Mouse (Mus musculus): ENCODE data around the gene Syce3. TPM values are rescaled to one million over a fixed set of nuclear protein-coding genes. Genes with fewer than 3 reads are reported as not detected.
A peak's percentile ranks its signal among the peaks of the same experiment; 100 is the strongest.

Gene Syce3
- polyA plus RNA-seq, 1 experiment: not detected

DNA sequence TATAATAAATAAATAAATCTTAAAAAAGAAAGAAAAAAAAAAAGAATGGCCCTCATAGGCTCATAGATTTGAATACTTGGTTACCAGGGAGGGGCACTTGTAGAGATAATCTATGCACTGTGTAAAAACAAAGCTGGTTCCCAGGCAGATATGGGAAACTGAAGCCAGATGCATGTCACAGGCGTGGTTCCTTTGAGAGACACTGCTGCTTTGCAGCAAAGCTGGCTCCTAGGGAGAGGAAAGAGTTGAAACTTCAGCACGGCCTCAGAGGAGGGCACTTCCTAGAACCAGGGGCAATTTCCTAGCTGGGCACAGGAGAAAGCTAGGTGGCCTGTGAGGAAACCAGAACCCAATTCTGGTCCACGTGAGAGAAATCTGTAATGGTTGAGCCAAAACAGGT, 23.8 kb upstream of the Syce3 start:
- Histone ChIP-seq H3K27ac (ENCODE audit: insufficient read depth, low read depth, low read length) (no peak overlapping the region), H3K4me1 (ENCODE audit: control insufficient read depth, insufficient read depth, low read length) (peaks cover 9% of the 10 kb centered on the region), H3K4me3 (ENCODE audit: insufficient read depth, low read length) (no peak overlapping the region)
- no peak for TF ChIP-seq POLR2A (IDR thresholded peaks at IDR 0.05; ENCODE audit: borderline replicate concordance, low read depth, low read length)

DNA sequence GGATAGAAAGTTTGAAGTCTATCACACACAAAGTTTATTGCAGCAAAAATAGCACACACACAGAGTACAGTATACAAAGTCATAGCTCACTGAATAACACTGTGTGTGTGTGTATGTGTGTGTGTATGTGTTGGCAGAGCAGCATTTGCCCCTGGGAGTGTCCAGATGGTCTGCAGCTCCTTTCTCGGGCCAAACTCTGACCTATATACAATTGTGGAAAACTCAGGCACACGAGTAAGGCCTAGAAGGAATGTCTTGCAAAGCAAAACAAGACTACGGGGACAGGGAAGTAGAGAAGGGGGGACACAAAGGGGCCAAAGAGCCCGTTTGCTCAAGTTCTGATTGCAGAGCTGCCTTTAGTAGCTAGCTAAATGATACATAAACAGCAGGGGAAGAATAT, 22.6 kb upstream of the Syce3 start:
- no peak overlapping the region for H3K4me3 ChIP-seq (ENCODE audit: insufficient read depth, low read length)
- no peak overlapping the region for H3K27ac ChIP-seq (ENCODE audit: insufficient read depth, low read depth, low read length)
- TF ChIP-seq POLR2A (IDR thresholded peaks at IDR 0.05; ENCODE audit: borderline replicate concordance, low read depth, low read length) (no peak), CTCF (IDR thresholded peaks at IDR 0.05; ENCODE audit: low read depth, low read length) (no peak)
- peaks cover 12% of the 10 kb centered on the region for H3K4me1 ChIP-seq (ENCODE audit: control insufficient read depth, insufficient read depth, low read length)

DNA sequence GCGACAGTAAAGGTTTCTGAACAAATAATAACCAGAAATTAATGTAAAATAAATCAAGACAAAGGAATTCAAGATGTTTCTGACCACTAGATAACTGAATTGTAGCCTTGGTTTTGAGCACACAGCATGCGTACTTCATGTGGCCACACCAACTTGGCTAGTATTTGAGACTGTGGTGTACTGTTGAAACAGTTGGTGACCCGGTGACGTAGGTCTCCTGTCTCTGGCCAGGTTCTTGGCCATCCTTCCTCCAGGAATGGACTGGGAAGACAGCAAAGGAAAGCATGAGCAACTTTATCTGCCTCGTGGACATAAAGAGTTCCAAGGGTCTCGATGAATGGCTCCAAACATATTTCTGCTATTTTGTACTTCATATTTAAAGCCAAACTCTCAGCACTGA, 21.5 kb upstream of the Syce3 start:
- H3K4me1 ChIP-seq (ENCODE audit: control insufficient read depth, insufficient read depth, low read length): peaks cover 24% of the 10 kb centered on the region
- TF ChIP-seq POLR2A (IDR thresholded peaks at IDR 0.05; ENCODE audit: borderline replicate concordance, low read depth, low read length) (no peak), CTCF (IDR thresholded peaks at IDR 0.05; ENCODE audit: low read depth, low read length) (no peak)
- no peak overlapping the region for H3K27ac ChIP-seq (ENCODE audit: insufficient read depth, low read depth, low read length)
- H3K4me3 ChIP-seq (ENCODE audit: insufficient read depth, low read length): no peak overlapping the region

DNA sequence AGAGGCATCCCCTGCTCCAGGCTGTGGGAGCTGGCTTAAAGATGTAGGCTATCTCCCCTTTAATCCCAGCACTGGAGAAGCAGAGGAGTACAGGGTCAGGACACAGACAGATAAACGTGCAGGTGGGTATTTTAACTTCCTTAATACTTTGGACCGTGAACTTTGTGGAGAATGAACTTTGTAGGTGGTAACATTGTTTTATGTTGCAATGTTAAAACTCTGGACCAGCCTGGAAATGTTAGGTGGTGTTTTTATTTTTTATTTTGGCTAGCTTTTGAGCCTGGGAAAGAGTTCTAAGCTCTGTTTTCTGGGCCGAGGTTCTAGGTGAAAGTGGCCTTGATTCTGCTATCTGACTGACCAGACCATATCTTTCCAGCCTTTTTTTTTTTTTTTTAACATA, 21.0 kb upstream of the Syce3 start:
- H3K27ac ChIP-seq (ENCODE audit: insufficient read depth, low read depth, low read length): no peak overlapping the region
- H3K4me1 ChIP-seq (ENCODE audit: control insufficient read depth, insufficient read depth, low read length): peaks cover 29% of the 10 kb centered on the region
- peak overlapping the region; percentile 36; the same call in 1 of the 2 replicates for H3K4me3 ChIP-seq (ENCODE audit: insufficient read depth, low read length)
- no peak for TF ChIP-seq POLR2A (IDR thresholded peaks at IDR 0.05; ENCODE audit: borderline replicate concordance, low read depth, low read length)
- no peak for TF ChIP-seq CTCF (IDR thresholded peaks at IDR 0.05; ENCODE audit: low read depth, low read length)

DNA sequence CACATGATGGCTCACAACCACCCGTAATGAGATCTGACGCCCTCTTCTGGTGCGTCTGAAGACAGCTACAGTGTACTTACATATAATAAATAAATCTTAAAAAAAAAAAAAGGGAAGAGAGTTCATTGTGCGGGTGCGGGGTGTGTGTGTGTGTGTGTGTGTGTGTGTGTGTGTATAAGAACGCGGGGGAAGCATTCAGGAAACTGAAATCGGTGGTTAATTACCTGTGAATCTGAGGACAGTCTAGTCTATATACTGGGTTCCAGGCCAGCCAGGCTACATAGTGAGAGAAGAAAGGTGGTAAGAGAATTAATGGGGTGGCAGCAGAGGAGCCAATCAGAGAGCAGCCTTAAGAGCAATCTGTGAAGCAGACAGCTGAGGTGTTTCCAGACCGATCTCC, 20.5 kb upstream of the Syce3 start:
- H3K4me3 ChIP-seq (ENCODE audit: insufficient read depth, low read length): peak overlapping the region; percentile 63; the same call in 1 of the 2 replicates
- H3K4me1 ChIP-seq (ENCODE audit: control insufficient read depth, insufficient read depth, low read length): peaks cover 32% of the 10 kb centered on the region
- H3K27ac ChIP-seq (ENCODE audit: insufficient read depth, low read depth, low read length): peak overlapping the region; percentile 18

DNA sequence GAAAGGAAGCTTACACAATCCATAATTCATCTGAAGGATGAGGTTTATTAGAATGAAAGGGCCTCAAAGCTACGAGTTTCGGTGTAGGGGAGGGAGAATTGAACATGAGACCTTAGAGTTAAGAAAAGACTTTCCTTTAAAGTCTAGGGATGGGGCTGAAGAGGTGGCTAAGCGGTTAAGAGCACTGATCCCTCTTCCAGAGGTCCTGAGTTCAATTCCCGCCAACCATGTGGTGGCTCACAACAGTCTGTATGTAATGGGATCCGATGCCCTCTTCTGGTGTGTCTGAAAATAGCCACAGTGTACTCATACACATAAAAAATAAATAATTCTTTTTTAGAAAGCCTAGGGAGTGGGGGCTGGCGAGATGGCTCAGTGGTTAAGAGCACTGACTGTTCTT, 20.0 kb upstream of the Syce3 start:
- peak overlapping the region; percentile 63 for H3K4me3 ChIP-seq (ENCODE audit: insufficient read depth, low read length)
- TF ChIP-seq CTCF (IDR thresholded peaks at IDR 0.05; ENCODE audit: low read depth, low read length) (no peak), POLR2A (IDR thresholded peaks at IDR 0.05; ENCODE audit: borderline replicate concordance, low read depth, low read length) (no peak)

DNA sequence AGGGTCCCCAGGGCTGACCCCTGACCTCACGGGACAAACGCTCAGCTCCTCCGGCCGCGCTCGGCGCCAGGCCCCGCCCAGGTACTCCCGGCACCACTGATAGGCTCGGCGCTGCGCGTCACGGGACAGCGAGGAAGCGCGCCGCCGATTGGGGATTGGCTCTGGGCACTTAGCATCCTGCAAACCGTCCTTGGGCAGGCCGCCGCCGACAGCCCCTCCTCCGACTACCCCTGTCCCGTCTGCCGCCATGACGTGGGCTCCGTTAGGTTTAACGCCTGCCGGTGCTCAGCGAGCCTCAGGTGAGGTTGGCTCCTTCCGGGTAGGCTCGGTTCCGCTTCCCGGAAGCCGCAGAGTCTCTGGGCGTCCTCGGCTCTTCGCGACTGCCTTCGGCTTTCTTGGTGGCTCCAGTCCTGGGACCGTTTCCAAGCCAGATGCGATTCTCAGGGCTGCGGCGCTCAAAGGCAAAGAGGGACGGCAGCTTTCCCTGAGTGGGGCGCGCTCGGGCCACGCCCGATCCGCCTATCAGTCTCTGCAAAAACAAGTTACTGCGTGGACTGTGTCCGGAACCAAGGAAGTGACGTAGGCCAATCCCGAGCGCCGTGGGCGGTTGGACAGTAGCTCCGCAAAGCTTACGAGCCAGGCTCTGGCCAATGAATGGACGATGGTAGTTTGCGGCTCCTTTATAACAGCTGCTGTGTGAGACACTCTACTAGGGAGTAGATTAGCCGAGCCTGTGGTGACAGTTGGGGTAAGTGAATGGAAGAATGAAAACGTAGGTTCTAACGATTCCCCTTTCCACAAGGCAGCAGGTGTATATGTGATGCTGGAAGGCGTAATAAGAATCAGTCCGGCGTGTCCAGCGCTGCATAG, 19.3 kb upstream of the Syce3 start, which contains the start of the genes C730034F03Rik, Gm44502 and Chkb:
C730034F03Rik (plus strand) TSS at position 238 of the 870 bp plus-strand sequence.
Gm44502 (minus strand) TSS at position 345 of the 870 bp plus-strand sequence.
Chkb (minus strand) TSS at position 557 of the 870 bp plus-strand sequence.
- no peak for TF ChIP-seq POLR2A (IDR thresholded peaks at IDR 0.05; ENCODE audit: borderline replicate concordance, low read depth, low read length)
- TF ChIP-seq CTCF (IDR thresholded peaks at IDR 0.05; ENCODE audit: low read depth, low read length): no peak
- H3K27ac ChIP-seq (ENCODE audit: insufficient read depth, low read depth, low read length): peak within 1 kb of the TSS; percentile 94
- peak within 1 kb of the TSS; percentile 63 for H3K4me3 ChIP-seq (ENCODE audit: insufficient read depth, low read length)
- peaks cover 32% of the 10 kb centered on the region for H3K4me1 ChIP-seq (ENCODE audit: control insufficient read depth, insufficient read depth, low read length)

More for the DNA sequence above, 20.0 kb upstream of the Syce3 start:
- H3K27ac ChIP-seq (ENCODE audit: insufficient read depth, low read depth, low read length): peak overlapping the region; percentile 18
- peaks cover 32% of the 10 kb centered on the region for H3K4me1 ChIP-seq (ENCODE audit: control insufficient read depth, insufficient read depth, low read length)

DNA sequence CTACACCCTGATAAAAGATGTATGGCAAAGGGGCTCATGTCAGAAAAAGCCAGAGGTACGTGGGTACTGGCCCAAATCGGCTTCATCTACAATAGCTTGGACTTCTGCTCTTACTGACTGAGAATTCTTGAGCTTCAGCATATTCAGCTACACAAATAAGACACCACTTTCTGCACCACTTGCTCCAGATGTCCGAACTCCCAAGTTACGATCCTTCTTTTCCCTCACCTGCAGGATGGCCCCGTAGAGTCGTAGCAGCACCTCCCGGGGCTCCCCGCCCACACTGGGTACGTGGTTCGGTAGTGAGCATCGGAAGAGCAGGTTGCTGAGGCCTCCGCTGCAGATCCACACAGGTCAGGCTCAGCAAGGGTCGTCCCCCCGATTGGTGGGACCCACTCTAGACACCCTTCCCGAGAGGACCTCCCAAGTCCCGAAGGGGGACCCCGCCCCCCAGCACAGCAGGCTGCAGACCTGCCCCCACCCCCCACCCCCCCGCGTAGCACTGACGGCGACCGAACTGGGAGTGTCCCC, 18.6 kb upstream of the Syce3 start:
- no peak for TF ChIP-seq CTCF (IDR thresholded peaks at IDR 0.05; ENCODE audit: low read depth, low read length)
- TF ChIP-seq POLR2A (IDR thresholded peaks at IDR 0.05; ENCODE audit: borderline replicate concordance, low read depth, low read length): no peak
- Histone ChIP-seq H3K4me3 (ENCODE audit: insufficient read depth, low read length) (peak overlapping the region; percentile 63), H3K27ac (ENCODE audit: insufficient read depth, low read depth, low read length) (no peak overlapping the region), H3K4me1 (ENCODE audit: control insufficient read depth, insufficient read depth, low read length) (peaks cover 32% of the 10 kb centered on the region)

DNA sequence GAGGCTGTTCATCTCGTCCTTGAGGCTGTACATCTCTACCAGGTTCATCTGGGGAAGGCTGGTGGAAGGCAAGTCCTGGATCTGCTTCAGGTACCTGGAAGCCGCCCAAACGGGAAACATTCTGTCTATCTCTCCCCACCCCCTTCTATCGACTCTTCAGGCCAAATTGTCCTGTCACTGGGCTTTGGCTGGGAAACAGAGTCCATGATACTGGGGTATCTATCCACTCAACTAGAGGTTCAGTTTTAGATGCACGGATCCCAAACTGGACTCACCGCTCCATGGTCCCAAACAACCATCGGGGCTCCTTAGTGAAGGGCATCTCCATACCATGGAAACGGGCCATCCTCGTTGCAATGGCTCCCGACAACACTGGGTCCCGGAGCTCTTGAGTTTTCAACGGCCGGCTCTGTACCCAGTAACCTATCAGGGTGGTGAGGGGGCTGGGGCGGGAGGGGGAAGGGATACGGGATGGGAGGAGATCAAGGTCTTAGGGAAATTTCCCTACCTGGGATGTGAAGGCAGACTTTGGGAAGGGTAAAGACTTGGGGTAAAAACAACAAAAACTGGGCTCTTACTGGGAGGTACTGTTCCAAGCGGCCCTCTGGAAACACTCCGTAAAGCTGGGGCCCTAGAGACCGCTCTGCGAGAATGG, 18.0 kb upstream of the Syce3 start:
- Histone ChIP-seq H3K4me3 (ENCODE audit: insufficient read depth, low read length) (peak overlapping the region; percentile 63), H3K27ac (ENCODE audit: insufficient read depth, low read depth, low read length) (no peak overlapping the region)
- TF ChIP-seq POLR2A (IDR thresholded peaks at IDR 0.05; ENCODE audit: borderline replicate concordance, low read depth, low read length) (no peak), CTCF (IDR thresholded peaks at IDR 0.05; ENCODE audit: low read depth, low read length) (no peak)

DNA sequence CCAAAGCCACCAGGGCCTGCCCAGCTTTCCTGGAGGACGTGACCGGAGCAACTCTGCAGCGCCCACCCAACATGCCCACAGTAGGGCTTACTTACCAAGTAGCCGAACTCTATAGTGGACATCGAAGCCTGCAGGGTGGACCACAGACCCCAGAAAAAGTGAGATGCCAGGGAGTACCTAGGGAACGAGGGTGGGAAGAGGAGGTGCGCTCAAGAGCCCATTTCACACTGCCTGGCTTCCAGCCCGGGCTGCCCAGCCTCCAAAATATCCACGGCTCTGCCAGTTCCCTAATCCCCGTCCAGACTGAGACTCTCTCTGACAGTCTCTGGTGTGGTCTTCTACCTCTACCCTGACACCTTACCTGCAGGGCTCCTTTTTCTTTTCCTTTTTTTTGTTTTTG, 16.4 kb upstream of the Syce3 start:
- H3K27ac ChIP-seq (ENCODE audit: insufficient read depth, low read depth, low read length): peak overlapping the region; percentile 10; the same call in 1 of the 2 replicates
- H3K4me3 ChIP-seq (ENCODE audit: insufficient read depth, low read length): no peak overlapping the region
- TF ChIP-seq POLR2A (IDR thresholded peaks at IDR 0.05; ENCODE audit: borderline replicate concordance, low read depth, low read length) (no peak), CTCF (IDR thresholded peaks at IDR 0.05; ENCODE audit: low read depth, low read length) (no peak)
- peaks cover 31% of the 10 kb centered on the region for H3K4me1 ChIP-seq (ENCODE audit: control insufficient read depth, insufficient read depth, low read length)

More for the DNA sequence above, 18.0 kb upstream of the Syce3 start:
- peaks cover 32% of the 10 kb centered on the region for H3K4me1 ChIP-seq (ENCODE audit: control insufficient read depth, insufficient read depth, low read length)
